Comparison of ENCODE assay signal across 12 mouse cellular contexts in genomic region chr5:122291553-122292339, GRCm38 (mm10). TPM values are rescaled to one million over a fixed set of nuclear protein-coding genes. Genes with fewer than 3 reads are reported as not detected.
DNase-seq lines count a peak whose midpoint lies in the region; ATAC-seq lines count a peak whose summit lies in the region.
"Had no signal": no experiment of that assay in that cellular context is flagged by ENCODE, and none has a peak within 500 bp of the region (broad histone marks: within the 10 kb centered on the region; RNA-seq: fewer than 3 reads in every experiment).

No protein-coding gene starts in this region.

- H3K27ac ChIP-seq in heart, embryonic 13.5 days (replicated peaks) = 0 out of 2 replicates have a peak overlapping the region, but pooled peaks have one; percentile 37
- 0 out of 2 replicates have a peak overlapping the region, but pooled peaks have one; percentile 25 for H3K27ac ChIP-seq in midbrain, embryonic 12.5 days (replicated peaks)
- no peak overlapping the region for H3K27ac ChIP-seq in midbrain, embryonic 10.5 days (replicated peaks)
- H3K27ac ChIP-seq in liver, embryonic 11.5 days (ENCODE audit: low read depth, low read length) = no peak overlapping the region; the same call in 1 of the 2 replicates
- peak overlapping the region; percentile 44; the same call in 1 of the 2 replicates for H3K27ac ChIP-seq in stomach, embryonic 14.5 days (ENCODE audit: low read length)
- H3K27ac ChIP-seq: hindbrain, embryonic 12.5 days had no signal

- no peaks in the 10 kb centered on the region for H3K9me3 ChIP-seq in heart, embryonic 13.5 days
- no peaks in the 10 kb centered on the region for H3K9me3 ChIP-seq in midbrain, embryonic 12.5 days
- peaks cover 3% of the 10 kb centered on the region; the same call in 1 of the 2 replicates for H3K9me3 ChIP-seq in midbrain, embryonic 10.5 days (replicated peaks)
- no peaks in the 10 kb centered on the region for H3K9me3 ChIP-seq in liver, embryonic 11.5 days (ENCODE audit: control insufficient read depth, low read length)
- no peaks in the 10 kb centered on the region for H3K9me3 ChIP-seq in stomach, embryonic 14.5 days (ENCODE audit: control insufficient read depth, low read depth, low read length)
- H3K9me3 ChIP-seq: hindbrain, embryonic 12.5 days had no signal

- H3K27me3 ChIP-seq in heart, embryonic 13.5 days (replicated peaks) = no peaks in the 10 kb centered on the region
- no peaks in the 10 kb centered on the region for H3K27me3 ChIP-seq in midbrain, embryonic 12.5 days
- H3K27me3 ChIP-seq in midbrain, embryonic 10.5 days (ENCODE audit: low read depth, poor library complexity, severe bottlenecking) = no peaks in the 10 kb centered on the region
- no peaks in the 10 kb centered on the region for H3K27me3 ChIP-seq in liver, embryonic 11.5 days (replicated peaks; ENCODE audit: control insufficient read depth, insufficient read depth, low read length)
- H3K27me3 ChIP-seq in stomach, embryonic 14.5 days (ENCODE audit: control insufficient read depth, insufficient read depth, low read length) = no peaks in the 10 kb centered on the region
- H3K27me3 ChIP-seq: CH12.LX; hindbrain, embryonic 12.5 days had no signal

- H3K4me1 ChIP-seq in heart, embryonic 13.5 days = peaks cover 61% of the 10 kb centered on the region
- peaks cover 27% of the 10 kb centered on the region for H3K4me1 ChIP-seq in midbrain, embryonic 12.5 days
- H3K4me1 ChIP-seq in midbrain, embryonic 10.5 days = peaks cover 48% of the 10 kb centered on the region
- H3K4me1 ChIP-seq in liver, embryonic 11.5 days (replicated peaks; ENCODE audit: control insufficient read depth, insufficient read depth, low read length) = peaks cover 34% of the 10 kb centered on the region
- peaks cover 33% of the 10 kb centered on the region; the same call in 1 of the 2 replicates for H3K4me1 ChIP-seq in stomach, embryonic 14.5 days (ENCODE audit: control insufficient read depth, insufficient read depth, low read length)

- no peak for DNase-seq in heart, postnatal 4 days
- no peak for DNase-seq in midbrain, embryonic 10.5 days (ENCODE audit: low spot score)
- DNase-seq in liver, embryonic 11.5 days (ENCODE audit: low spot score) = no peak
- DNase-seq in ovary, adult 18-20 months (ENCODE audit: low spot score) = no peak
- DNase-seq in cerebellum, adult 9-11 months = no peak
- DNase-seq: forebrain, postnatal 0 days; right cerebral cortex, adult 18-20 months had no signal

- H3K36me3 ChIP-seq in heart, embryonic 13.5 days = peaks cover 23% of the 10 kb centered on the region
- peaks cover 2% of the 10 kb centered on the region; the same call in 1 of the 2 replicates for H3K36me3 ChIP-seq in midbrain, embryonic 12.5 days
- peaks cover 37% of the 10 kb centered on the region for H3K36me3 ChIP-seq in midbrain, embryonic 10.5 days
- peaks cover 7% of the 10 kb centered on the region for H3K36me3 ChIP-seq in liver, embryonic 11.5 days (ENCODE audit: control insufficient read depth, insufficient read depth, low read length)
- H3K36me3 ChIP-seq in stomach, embryonic 14.5 days (ENCODE audit: control insufficient read depth, insufficient read depth, low read length) = no peaks in the 10 kb centered on the region

- ATAC-seq in heart, embryonic 13.5 days (ENCODE audit: extremely low read depth, insufficient number of reproducible peaks, low FRiP score, low TSS enrichment) = no peak
- no peak for ATAC-seq in midbrain, embryonic 12.5 days (ENCODE audit: low FRiP score, low read depth)
- ATAC-seq in liver, embryonic 11.5 days (replicated peaks; ENCODE audit: low FRiP score) = no peak
- ATAC-seq in stomach, embryonic 14.5 days (ENCODE audit: insufficient number of reproducible peaks, insufficient read depth, low FRiP score, low read depth) = no peak; the same call in 1 of the 2 replicates
- ATAC-seq: forebrain, postnatal 0 days had no signal

- WGBS in heart, embryonic 13.5 days = 54% methylated on average over 17 of the region's 17 CpGs
- 78% methylated on average over 17 of the region's 17 CpGs for WGBS in midbrain, embryonic 12.5 days
- 78% methylated on average over 17 of the region's 17 CpGs for WGBS in midbrain, embryonic 10.5 days
- 58% methylated on average over 17 of the region's 17 CpGs for WGBS in liver, embryonic 11.5 days
- 57% methylated on average over 17 of the region's 17 CpGs for WGBS in stomach, embryonic 14.5 days

- no peak overlapping the region for H3K4me2 ChIP-seq in heart, embryonic 13.5 days
- no peak overlapping the region for H3K4me2 ChIP-seq in midbrain, embryonic 12.5 days (replicated peaks)
- H3K4me2 ChIP-seq in liver, embryonic 11.5 days = peak overlapping the region; percentile 35
- no peak overlapping the region for H3K4me2 ChIP-seq in stomach, embryonic 14.5 days (replicated peaks; ENCODE audit: low read depth, low read length)
- H3K4me2 ChIP-seq: hindbrain, embryonic 12.5 days had no signal

- H3K9ac ChIP-seq in heart, embryonic 13.5 days = peak overlapping the region; percentile 47
- H3K9ac ChIP-seq in midbrain, embryonic 12.5 days (replicated peaks) = no peak overlapping the region
- peak overlapping the region; percentile 20 for H3K9ac ChIP-seq in liver, embryonic 11.5 days (ENCODE audit: low read depth, low read length)
- no peak overlapping the region for H3K9ac ChIP-seq in stomach, embryonic 14.5 days (replicated peaks; ENCODE audit: low read depth, low read length)
- H3K9ac ChIP-seq: forebrain, postnatal 0 days; hindbrain, embryonic 12.5 days had no signal

- no peak overlapping the region for H3K4me3 ChIP-seq in heart, embryonic 13.5 days
- no peak overlapping the region for H3K4me3 ChIP-seq in midbrain, embryonic 12.5 days
- H3K4me3 ChIP-seq in midbrain, embryonic 10.5 days = no peak overlapping the region
- no peak overlapping the region for H3K4me3 ChIP-seq in liver, embryonic 11.5 days (ENCODE audit: low read depth, low read length)
- no peak overlapping the region for H3K4me3 ChIP-seq in stomach, embryonic 14.5 days (ENCODE audit: low read depth, low read length)
- H3K4me3 ChIP-seq: hindbrain, embryonic 12.5 days had no signal

RNA-seq across cellular contexts. Expression of gene Pptc7, which starts 7.6 kb away (rescaled TPM):
- polyA plus RNA-seq in heart, embryonic 13.5 days (2015; fragmentation: Nextera tagmentation; extraction: Ambion mirVana) = 9.1 and 9.7 TPM in 2 replicates
- 10 to 100 TPM; 44.0 to 47.2 TPM for total RNA-seq in heart, postnatal 4 days (2021)
- polyA plus RNA-seq in midbrain, embryonic 12.5 days (2016; fragmentation: Nextera tagmentation; extraction: Ambion mirVana) = 9.9 and 11.9 TPM in 2 replicates
- 7.3 and 7.7 TPM in 2 replicates for polyA plus RNA-seq in midbrain, embryonic 10.5 days (2016; fragmentation: Nextera tagmentation; extraction: Ambion mirVana)
- 6.7 and 8.2 TPM in 2 replicates for polyA plus RNA-seq in liver, embryonic 11.5 days (2014; fragmentation: Nextera tagmentation; extraction: Ambion mirVana)
- polyA plus RNA-seq in stomach, embryonic 14.5 days (2014; fragmentation: Nextera tagmentation; extraction: Ambion mirVana) = 11.3 and 11.8 TPM in 2 replicates

RNA-seq across cellular contexts. Expression of gene Tctn1, which starts 27.5 kb away (rescaled TPM):
- 2.5 and 2.8 TPM in 2 replicates for polyA plus RNA-seq in heart, embryonic 13.5 days (2015; fragmentation: Nextera tagmentation; extraction: Ambion mirVana)
- 1 to 10 TPM; 6.0 to 6.1 TPM for total RNA-seq in heart, postnatal 4 days (2021)
- polyA plus RNA-seq in midbrain, embryonic 12.5 days (2016; fragmentation: Nextera tagmentation; extraction: Ambion mirVana) = 7.2 and 8.1 TPM in 2 replicates
- polyA plus RNA-seq in midbrain, embryonic 10.5 days (2016; fragmentation: Nextera tagmentation; extraction: Ambion mirVana) = 5.9 and 6.4 TPM in 2 replicates
- polyA plus RNA-seq in liver, embryonic 11.5 days (2014; fragmentation: Nextera tagmentation; extraction: Ambion mirVana) = 2.1 and 3.1 TPM in 2 replicates
- polyA plus RNA-seq in stomach, embryonic 14.5 days (2014; fragmentation: Nextera tagmentation; extraction: Ambion mirVana) = 6.5 and 8.2 TPM in 2 replicates

Comparison
In these comparisons a context has a peak if more than half of its experiments do, and no peak if none do; other contexts are left out.
1. H3K27ac ChIP-seq: peak in heart, embryonic 13.5 days (single experiment), midbrain, embryonic 12.5 days (single experiment) and stomach, embryonic 14.5 days (single experiment); none in midbrain, embryonic 10.5 days (single experiment) and liver, embryonic 11.5 days (single experiment).
2. H3K9ac ChIP-seq: peak in heart, embryonic 13.5 days (single experiment) and liver, embryonic 11.5 days (single experiment); none in midbrain, embryonic 12.5 days (single experiment) and stomach, embryonic 14.5 days (single experiment).